Mouse (Mus musculus) fat pad, adult 2 months (tissue): ENCODE data around the gene Trim17.
"Not testable (repeated sequence)": the region's sequence is repeated elsewhere in the genome, so short reads cannot be mapped to it uniquely, and the experiment has no call there.

Experiments
- DNase-seq: peaks from one replicate; pipeline ENCODE4 v3.0.0-alpha.2; 2011; ENCODE audit warnings: low read depth, low spot score; ENCODE audit errors: extremely low read depth

Trim17 gene

GRCm38 (mm10) chr11:58947798-58948528 lies 6.5 kb upstream of the Trim17 start:
- DNase-seq, result no peak

GRCm38 (mm10) chr11:58948542-58949479 lies 5.7 kb upstream of the Trim17 start, which contains the start of gene Hist3h2ba:
Gene Hist3h2ba, plus strand, starts transcription at chr11:58948920.
- no peak for DNase-seq

- DNase-seq, result no peak
Measured at GRCm38 (mm10) chr11:58949480-58950431, 4.7 kb upstream of the Trim17 start.

GRCm38 (mm10) chr11:58951210-58951609 lies 3.3 kb upstream of the Trim17 start:
- no peak for DNase-seq

- no peak for DNase-seq
Measured at GRCm38 (mm10) chr11:58953351-58954169, 925 bp upstream of the Trim17 start.

- DNase-seq, result not testable (repeated sequence)
Measured at GRCm38 (mm10) chr11:58954170-58954419, 390 bp upstream of the Trim17 start.

- no peak for DNase-seq
Measured at GRCm38 (mm10) chr11:58955143-58955867, 820 bp downstream of the Trim17 start.

GRCm38 (mm10) chr11:58955868-58956257 lies 1.4 kb downstream of the Trim17 start:
- DNase-seq, result no peak

GRCm38 (mm10) chr11:58957226-58957914 lies 2.9 kb downstream of the Trim17 start:
- no peak for DNase-seq

GRCm38 (mm10) chr11:58958536-58958935 lies 4.1 kb downstream of the Trim17 start:
- no peak for DNase-seq

GRCm38 (mm10) chr11:58959186-58959825 lies 4.8 kb downstream of the Trim17 start:
- DNase-seq, result no peak

- no peak for DNase-seq
Measured at GRCm38 (mm10) chr11:58959921-58960465, 5.5 kb downstream of the Trim17 start.

GRCm38 (mm10) chr11:58961364-58962177 lies 7.1 kb downstream of the Trim17 start:
- DNase-seq, result no peak

- DNase-seq, result no peak
Measured at GRCm38 (mm10) chr11:58963543-58963942, 9.1 kb downstream of the Trim17 start.

- DNase-seq, result no peak
Measured at GRCm38 (mm10) chr11:58964216-58964615, 9.7 kb downstream of the Trim17 start.

GRCm38 (mm10) chr11:58965001-58965760 lies 10.7 kb downstream of the Trim17 start:
- no peak for DNase-seq

GRCm38 (mm10) chr11:58967346-58967745 lies 12.9 kb downstream of the Trim17 start:
- no peak for DNase-seq
